Mouse (Mus musculus): ENCODE results near the gene Max.

DNA sequence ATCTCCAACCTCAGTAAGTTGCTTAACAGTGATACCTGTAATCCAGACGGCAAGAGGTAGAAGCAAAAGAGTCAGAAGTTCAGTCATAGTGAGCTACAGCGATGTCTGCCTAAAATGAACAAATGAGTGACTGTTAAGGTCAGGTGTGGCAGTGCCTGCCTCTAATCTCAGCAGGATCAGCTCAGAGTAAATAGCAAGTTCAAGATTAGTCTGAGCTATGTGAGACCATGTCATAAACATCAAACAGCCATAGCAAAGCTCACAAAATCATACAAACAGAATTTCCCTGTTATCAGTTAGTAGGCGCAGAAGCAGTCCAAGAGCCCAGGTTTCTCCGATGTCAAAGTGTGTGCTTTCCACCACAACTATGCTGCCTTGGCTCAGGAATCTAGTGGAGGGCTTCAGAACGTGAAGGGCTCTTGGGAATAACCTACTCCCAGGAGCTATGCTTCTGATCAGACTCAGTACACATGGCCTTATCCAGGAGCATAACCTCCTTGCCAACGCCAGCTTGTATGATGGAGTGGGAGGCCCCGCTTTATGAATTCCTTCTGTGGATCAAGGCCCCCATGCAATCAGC is 9.7 kb upstream of the Max start:
- no peak for TF ChIP-seq CTCF (IDR thresholded peaks at IDR 0.05 in 2 of 3, conservative IDR thresholded peaks at IDR 0.05 in 1 of 3; ENCODE audit: control insufficient read depth in 1 of 3, insufficient read depth in 1 of 3, low read depth in 2 of 3, low read length in 3 of 3, poor library complexity in 1 of 3, severe bottlenecking in 1 of 3)
- no peak for TF ChIP-seq GATA1 (IDR thresholded peaks at IDR 0.05; ENCODE audit: low read depth, low read length)
- TF ChIP-seq POLR2A (IDR thresholded peaks at IDR 0.05; ENCODE audit: control insufficient read depth in 1 of 2, insufficient read depth in 1 of 2, low read depth in 1 of 2, low read length in 2 of 2, poor library complexity in 1 of 2), result no peak
- no peak for TF ChIP-seq MAX (IDR thresholded peaks at IDR 0.05; ENCODE audit: low read length)
- no peak for TF ChIP-seq ZC3H11A (IDR thresholded peaks at IDR 0.05; ENCODE audit: low read depth, low read length)
- TF ChIP-seq ELF1 (IDR thresholded peaks at IDR 0.05; ENCODE audit: low read depth, low read length), result no peak
- TF ChIP-seq UBTF (IDR thresholded peaks at IDR 0.05; ENCODE audit: borderline replicate concordance, insufficient read depth, low read depth, low read length), result no peak
- no peak for TF ChIP-seq BHLHE40 (IDR thresholded peaks at IDR 0.05; ENCODE audit: borderline replicate concordance, low read depth, low read length)
- no peak for TF ChIP-seq KAT2A (conservative IDR thresholded peaks at IDR 0.05; ENCODE audit: low read depth, low read length)
- no peak for TF ChIP-seq ZNF384 (IDR thresholded peaks at IDR 0.05; ENCODE audit: low read depth, low read length)
- no peak for TF ChIP-seq NELFE (IDR thresholded peaks at IDR 0.05; ENCODE audit: low read depth, low read length)
- no peak for TF ChIP-seq MAFK (IDR thresholded peaks at IDR 0.05; ENCODE audit: borderline replicate concordance, low read depth, low read length)

Data from MEL (cell line).